Mouse (Mus musculus): ENCODE measurements around the gene Usp49.

Gene Usp49

DNA sequence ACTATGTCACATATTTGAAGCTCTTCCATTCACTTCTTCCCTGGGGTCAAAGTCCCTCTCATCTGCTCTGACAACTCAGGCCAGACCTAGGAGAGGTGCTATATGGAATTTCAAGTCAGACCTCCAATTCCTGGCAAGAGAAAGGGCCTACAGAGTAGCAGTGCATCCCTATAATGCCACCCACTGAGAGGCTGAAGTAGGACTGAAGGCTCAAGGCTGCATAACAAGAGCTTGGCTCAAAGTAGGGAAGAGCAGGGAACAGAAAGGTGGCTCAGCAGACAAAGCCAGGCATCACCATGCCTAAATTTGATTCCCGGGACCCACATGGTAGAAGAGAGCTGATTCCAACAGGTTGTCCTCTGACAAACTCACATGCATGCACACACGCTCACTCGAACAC is 61.2 kb downstream of the Usp49 start:
- no peak for DNase-seq (ENCODE audit: extremely low read depth, low read depth)

DNA sequence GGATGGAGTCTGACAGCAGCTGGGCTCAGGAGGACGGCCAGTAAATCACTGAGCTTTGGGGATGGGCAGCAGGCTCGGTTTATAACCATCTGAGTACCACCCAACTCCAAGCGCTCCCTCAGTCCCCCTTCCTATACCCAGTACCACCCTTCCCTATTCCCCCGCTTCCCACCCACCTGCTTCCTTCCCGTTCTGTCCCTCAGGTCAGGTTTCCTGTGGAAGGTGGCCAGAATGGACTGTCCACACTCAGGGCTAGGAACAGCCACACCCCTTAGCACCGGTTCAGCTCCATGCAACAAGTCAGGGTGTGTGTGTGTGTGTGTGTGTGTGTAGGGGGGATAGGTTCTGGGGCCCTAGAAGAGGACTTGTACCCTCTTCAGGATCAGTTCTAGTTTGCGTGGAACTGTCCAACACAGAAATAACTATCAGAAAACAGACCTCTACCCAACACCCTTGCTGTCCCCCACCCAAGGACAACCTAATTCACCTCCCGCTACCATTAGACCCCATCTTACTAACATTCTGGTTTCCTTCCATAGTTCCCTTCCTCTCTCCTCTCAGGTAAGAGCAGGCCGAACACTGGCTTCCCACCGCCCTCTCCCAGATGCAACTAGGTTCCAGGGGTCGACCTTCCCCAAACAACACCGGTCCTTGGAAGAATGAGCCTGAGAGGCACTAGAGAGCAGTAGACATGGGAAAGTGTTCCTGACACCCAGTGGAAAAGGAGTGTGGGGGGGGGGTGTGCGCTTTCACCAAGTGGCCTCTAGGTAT is 63.4 kb downstream of the Usp49 start:
- DNase-seq (ENCODE audit: extremely low read depth, low read depth): no peak

DNA sequence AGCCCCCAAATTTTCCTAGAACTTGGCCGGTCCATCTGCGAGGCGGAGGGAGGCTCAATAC is 63.8 kb downstream of the Usp49 start, which contains the start of gene Gm21981:
TSS of gene Gm21981 (minus strand) at position 14 of the 61 bp plus-strand sequence.
- no peak for DNase-seq (ENCODE audit: extremely low read depth, low read depth)

DNA sequence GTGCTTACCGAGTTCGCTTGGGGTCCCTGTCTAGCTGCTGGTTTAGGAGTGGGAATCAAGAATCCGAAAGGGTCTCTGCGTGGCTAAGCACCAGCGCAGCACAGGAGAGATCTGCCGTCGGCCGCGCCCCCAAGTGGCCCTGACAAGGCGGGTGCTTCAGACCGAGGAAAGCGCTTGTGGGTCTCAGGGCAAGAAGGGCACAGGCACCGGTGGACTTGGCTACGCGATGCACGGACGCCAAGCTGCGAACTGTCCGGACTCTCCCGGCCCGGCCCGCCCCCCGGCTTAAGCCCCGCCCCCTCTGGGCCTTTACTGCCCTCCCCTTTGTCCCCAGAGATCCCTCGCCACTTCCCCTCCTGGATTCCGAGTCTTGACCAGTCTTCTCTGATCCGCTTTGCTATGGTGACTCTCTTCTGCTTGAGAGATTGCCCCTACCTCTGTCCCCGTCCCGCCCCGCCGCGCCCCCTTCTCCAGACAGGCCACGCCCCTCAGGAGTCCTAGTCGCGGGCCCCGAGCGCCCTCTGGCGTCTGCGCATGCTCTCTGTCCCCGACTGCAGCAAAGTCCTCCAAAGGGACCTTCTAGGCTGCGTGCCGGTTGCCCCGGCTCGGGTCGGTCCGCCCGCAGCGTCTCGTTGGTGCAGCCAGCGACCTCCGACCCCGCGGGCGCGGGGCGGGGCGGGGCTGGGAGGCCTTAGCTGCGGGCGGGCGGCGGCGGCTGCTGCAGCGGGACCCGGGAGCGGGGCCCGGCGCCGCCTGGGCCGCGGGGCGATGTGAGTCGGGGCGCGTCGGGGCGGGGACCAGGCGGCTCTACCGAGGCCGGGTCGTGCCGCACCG is 64.2 kb downstream of the Usp49 start, which contains the start of gene Prickle4:
TSS of gene Prickle4 (minus strand) at position 234 of the 834 bp plus-strand sequence.
- DNase-seq (ENCODE audit: extremely low read depth, low read depth): peak; percentile 66

- no peak for DNase-seq (ENCODE audit: extremely low read depth, low read depth)
These were observed 64.8 kb downstream of the Usp49 start for GRCm38 (mm10) chr17:47695337-47695710.

DNA sequence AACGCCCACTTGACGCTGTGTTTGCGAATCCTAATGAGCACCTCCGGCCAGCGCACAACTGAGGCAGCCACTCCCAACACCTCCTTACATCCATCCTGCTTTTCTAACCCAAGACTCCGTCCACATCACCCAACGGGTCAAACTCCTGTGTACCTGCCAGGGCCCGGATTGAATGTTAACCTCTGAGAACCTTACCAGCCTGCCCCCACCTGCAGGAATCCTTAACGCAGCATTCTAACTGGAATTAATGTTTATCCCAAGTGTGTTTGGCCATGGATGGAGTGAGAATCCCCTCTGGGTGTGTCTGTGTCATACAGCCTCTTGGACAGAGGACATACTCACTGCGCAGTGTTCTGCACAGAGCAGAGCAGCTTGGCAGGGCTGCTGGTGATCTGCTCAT is 67.7 kb downstream of the Usp49 start:
- no peak for DNase-seq (ENCODE audit: extremely low read depth, low read depth)

- DNase-seq (ENCODE audit: extremely low read depth, low read depth): no peak
These were observed 68.6 kb downstream of the Usp49 start for GRCm38 (mm10) chr17:47699055-47699454.

GRCm38 (mm10) chr17:47701793-47702192 is 71.3 kb downstream of the Usp49 start:
- no peak for DNase-seq (ENCODE audit: extremely low read depth, low read depth)

DNA sequence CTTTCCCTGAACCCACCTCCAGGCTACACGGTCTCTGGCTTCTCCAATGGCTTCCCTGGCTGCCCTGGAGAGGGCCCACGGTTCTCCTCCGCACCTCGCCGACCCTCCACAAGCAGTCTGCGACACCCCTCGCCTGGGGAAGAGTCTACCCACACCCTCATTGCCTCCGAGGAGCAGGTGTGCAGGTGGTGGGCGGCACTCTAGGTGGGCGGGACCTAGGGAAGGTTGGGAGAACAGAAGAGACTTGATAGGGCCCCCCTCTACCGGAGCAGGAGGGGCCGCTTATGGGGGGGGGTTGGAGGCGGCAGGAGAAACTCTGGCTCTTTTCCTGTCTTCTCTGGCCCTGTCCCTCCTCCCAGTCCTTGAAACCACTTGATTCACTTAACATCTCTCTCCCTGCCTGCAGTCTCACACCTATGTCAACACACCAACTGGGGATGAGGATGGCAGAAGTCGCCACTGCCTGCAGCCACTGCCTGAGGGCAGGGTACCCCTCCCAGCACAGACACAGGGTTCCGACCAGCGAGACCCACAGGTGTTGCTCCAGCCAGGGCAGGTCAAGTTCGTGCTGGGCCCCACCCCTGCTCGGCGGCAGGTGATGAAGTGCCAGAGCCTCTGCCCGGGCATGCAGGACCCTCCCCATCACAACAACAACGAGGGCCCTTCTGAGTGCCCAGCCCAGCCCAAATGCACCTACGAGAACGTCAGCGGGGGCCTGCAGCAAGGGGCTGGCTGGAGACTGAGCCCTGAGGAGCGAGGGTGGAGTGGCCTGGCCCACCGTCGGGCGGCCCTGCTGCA is 72.3 kb downstream of the Usp49 start:
- DNase-seq (ENCODE audit: extremely low read depth, low read depth): no peak

DNA sequence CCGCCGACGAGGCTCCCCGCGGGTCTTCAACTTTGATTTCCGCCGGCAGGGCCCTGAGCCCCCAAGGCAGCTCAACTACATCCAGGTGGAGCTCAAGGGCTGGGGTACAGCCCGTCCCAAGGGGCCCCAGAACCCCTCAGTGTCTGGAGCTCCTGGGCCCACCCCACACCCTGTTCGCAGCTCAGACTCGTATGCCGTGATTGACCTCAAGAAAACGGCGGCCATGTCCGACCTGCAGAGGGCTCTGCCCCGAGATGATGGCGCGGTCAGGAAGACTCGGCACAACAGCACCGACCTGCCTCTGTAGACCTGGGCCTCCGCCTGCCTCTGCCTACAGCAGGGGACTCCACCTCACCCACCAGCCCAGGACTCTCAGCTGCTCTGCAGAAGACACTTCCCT is 73.1 kb downstream of the Usp49 start:
- no peak for DNase-seq (ENCODE audit: extremely low read depth, low read depth)

DNA sequence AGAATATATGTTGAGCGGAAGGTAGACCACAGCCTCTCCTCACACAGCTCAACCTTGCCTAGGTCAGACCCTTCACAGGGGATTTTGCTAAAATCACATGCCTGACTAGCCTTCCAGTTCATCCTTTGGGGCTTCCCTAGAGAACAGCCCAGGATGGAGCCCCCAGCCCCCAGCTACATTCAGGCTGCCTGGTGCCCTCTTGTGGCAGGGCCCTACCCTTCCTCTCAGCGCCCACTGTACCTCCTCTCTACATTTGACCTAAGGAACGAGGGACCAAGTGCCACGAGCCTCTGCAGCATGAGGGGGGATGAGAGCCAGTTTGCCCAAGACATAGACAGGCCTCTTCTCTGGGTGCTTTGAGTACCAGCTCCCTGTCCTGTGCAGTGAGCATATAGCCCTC is 74.2 kb downstream of the Usp49 start:
- DNase-seq (ENCODE audit: extremely low read depth, low read depth): no peak

DNA sequence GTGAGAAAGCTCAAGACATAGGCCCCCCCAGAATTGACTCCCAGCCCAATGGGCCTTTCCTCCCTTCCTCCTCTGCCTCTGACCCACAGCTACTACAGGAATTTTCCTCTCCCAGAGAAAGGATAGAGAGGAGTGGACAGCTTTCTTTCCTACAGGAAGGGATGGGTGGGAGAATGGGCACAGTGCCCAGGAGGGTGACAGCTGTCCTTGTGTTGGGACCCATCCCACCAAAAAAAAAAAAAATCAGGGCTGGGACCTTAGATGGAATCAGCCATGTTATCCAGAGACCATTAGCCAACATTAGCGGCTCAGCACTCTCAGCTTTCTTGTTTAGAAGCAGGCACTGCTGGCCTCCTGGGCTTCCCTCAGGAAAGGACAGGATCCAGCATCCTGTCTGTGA is 75.7 kb downstream of the Usp49 start:
- no peak for DNase-seq (ENCODE audit: extremely low read depth, low read depth)

GRCm38 (mm10) chr17:47707961-47708360 is 77.5 kb downstream of the Usp49 start:
- DNase-seq (ENCODE audit: extremely low read depth, low read depth): no peak

DNA sequence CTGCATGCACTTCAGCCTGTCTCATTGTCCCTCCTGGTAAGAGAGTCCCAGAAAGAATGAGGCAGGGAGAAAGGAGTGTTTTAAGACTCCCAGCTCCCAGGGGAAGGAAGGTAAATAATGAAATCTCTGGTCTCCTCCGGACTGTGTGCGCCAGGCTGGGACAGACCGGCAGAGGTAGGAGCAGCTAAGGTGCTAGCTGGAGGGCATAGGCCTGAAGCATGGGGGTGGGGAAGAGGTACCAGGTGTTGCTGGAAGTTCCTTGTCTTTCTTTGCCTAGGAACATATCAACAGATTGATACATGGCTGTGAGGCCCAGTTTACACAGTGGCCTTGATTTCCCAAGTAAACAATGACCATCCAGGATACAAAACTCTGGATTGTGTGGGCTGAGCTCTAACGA is 78.5 kb downstream of the Usp49 start:
- DNase-seq (ENCODE audit: extremely low read depth, low read depth): no peak

DNA sequence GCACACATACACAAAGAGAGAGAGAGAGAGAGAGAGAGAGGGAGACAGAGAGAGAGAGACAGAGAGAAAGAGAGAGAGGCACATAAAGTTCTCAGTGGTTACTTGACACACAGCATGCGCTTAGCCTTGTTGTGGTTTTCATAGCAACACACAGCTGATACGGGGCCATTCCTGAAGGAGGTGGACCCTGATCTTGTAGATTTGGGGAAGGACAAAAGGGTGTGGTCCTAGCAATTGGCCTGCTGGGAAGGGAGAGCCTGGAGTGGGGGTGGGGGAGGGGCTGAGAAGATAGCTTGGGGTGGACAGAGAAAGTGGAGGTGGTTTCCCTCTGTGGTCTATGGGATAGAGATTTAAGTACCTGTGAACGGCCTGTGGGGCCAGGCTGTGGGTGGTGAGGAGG is 79.5 kb downstream of the Usp49 start:
- peak; percentile 49 for DNase-seq (ENCODE audit: extremely low read depth, low read depth)

DNA sequence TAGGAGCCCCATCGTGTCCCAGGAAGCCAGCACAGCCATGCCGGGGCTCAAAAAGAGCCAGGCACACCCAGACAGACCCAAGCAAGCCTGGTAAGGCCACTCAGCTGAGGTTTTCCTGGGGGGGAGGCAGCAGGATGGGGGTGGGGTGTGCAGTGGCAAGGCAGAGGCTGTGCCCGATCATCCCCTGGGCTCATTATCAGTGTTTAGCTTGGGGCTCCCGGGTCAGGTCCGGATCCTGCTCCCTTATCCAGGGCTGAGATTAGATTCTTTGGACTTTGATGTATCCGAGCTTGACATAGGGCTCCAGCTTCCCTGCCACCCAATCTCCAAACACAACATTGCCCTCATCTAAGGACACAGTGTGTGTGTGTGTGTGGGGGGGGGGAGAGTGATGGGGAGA is 81.4 kb downstream of the Usp49 start:
- DNase-seq (ENCODE audit: extremely low read depth, low read depth): no peak

DNA sequence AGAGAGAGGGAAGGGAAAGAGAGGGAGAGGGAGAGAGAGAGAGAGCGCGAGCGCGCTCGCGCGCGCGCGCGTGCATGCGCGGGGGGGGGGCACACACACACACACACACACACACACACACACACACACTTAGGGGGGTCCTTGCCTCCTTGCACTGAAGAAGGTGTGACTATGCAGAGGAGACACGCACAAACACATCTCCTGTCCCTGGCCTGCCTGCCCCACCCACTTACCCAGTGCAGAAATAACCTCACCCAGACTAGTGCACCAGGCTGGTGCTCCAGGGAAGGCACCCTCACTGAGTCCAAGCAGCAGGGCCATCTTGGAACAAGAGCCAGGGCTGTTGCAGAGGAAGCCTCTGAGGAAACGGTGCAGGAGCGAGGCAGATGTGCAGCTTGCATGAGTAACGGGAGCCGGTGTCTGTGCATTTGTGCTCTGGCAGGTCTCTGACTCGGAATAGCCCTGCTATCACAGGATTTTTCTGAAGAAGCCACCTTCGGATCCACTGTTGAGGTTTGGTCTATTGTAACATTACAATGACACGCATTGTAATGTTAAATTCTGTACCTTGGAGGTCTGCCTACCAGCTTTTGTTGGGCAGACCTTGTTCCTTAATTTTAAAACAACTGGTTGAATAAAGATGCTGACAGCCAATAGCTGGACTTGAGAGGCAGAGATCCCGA is 82.5 kb downstream of the Usp49 start:
- DNase-seq (ENCODE audit: extremely low read depth, low read depth): no peak

DNA sequence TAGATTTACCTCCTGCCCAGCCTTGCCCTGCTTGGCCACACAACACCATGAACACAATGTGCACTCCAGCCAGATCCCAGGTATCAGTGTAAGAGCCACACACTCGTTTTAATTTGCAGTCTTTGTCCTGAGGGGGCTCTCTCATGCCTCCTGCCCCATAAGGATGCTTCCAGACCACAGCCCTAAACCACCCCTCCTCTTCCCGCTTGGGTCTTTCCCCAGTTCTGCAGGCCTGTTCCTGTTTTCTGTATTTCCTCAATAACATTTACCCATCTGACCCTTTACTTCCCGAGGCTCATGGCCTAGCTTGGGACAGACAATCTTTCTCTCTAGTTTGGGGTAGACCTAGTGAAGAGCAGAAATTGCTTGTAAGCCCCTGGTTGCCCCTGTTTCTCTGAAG is 84.5 kb downstream of the Usp49 start:
- DNase-seq (ENCODE audit: extremely low read depth, low read depth): no peak

- peak; percentile 25 for DNase-seq (ENCODE audit: extremely low read depth, low read depth)
These were observed 90.7 kb downstream of the Usp49 start for GRCm38 (mm10) chr17:47721183-47721582.

GRCm38 (mm10) chr17:47726566-47726965 is 96.1 kb downstream of the Usp49 start, which contains the start of gene Pgc:
Pgc (plus strand) TSS chr17:47726842.
- no peak for DNase-seq (ENCODE audit: extremely low read depth, low read depth)

GRCm38 (mm10) chr17:47730633-47731575 is 100.4 kb downstream of the Usp49 start:
- no peak for DNase-seq (ENCODE audit: extremely low read depth, low read depth)

Data from MEL-GATA-1-ER (cell line).